Mouse (Mus musculus) cortical plate, adult 2 months (tissue): ENCODE results near the gene Oxct2a.

Experiments used
- CTCF ChIP-seq: fragments of 200-500 bp; IDR thresholded peaks from 2 replicates; pipeline ENCODE4 v1.5.1; 2011; ENCODE audit warnings: mild to moderate bottlenecking, control low read depth, low read length; ENCODE audit not compliant: insufficient read depth; ENCODE audit errors: extremely low read depth
- POLR2A ChIP-seq: fragments of 200-500 bp; IDR thresholded peaks from 2 replicates; pipeline ENCODE4 v1.6.1; 2011; ENCODE audit warnings: mild to moderate bottlenecking, low read length, control low read depth; ENCODE audit not compliant: insufficient read depth; ENCODE audit errors: extremely low read depth

DNA sequence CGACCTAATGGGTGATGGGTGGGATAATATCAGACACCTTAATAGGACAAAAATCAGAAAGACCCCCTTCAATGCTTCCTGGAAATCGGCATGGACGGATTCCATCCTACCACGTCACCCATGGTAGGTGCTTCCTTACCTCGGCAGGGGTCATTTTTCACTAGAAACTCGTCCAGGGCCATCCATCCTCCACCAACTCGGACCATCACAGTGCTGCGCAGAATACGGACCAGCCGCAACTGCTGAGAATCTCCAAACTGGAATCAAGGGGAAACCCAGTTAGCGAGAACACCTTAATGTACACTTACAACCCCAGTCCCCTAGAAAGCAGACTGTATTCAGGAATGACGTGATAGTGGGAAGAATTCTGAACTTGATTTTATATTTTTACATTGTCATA, 37.3 kb upstream of the Oxct2a start:
- TF ChIP-seq POLR2A (no peak), CTCF (no peak)
